Mouse (Mus musculus) v-Abl transformed pro-B cells (cell line): Measurements from ENCODE around the gene Plcb1.

Experiments
- in situ Hi-C, 2 experiments: fragments of 400-800 bp; cut with MboI; formaldehyde crosslinking; loops; one replicate each; pipeline ENCODE4 v1.15.1; 2025; ENCODE audit not compliant: unreplicated experiment in 2 of 2

Plcb1 gene

GRCm38 (mm10) chr2:135488277-135488676 lies 702.4 kb downstream of the Plcb1 start:
- in situ Hi-C loops: no loop called here

- in situ Hi-C loops: no loop called here
Observed at GRCm38 (mm10) chr2:135489127-135489526, 703.3 kb downstream of the Plcb1 start.

GRCm38 (mm10) chr2:135492777-135493176 lies 706.9 kb downstream of the Plcb1 start:
- in situ Hi-C loops: no loop called here

- in situ Hi-C loops: no loop called here
Observed at GRCm38 (mm10) chr2:135496553-135496952, 710.7 kb downstream of the Plcb1 start.

GRCm38 (mm10) chr2:135497251-135497650 lies 711.4 kb downstream of the Plcb1 start:
- in situ Hi-C loops: no loop called here

- in situ Hi-C loops: no loop called here
Observed at GRCm38 (mm10) chr2:135500872-135501271, 715.0 kb downstream of the Plcb1 start.

GRCm38 (mm10) chr2:135503328-135503997 lies 717.6 kb downstream of the Plcb1 start:
- in situ Hi-C loops: no loop called here

- in situ Hi-C loops: no loop called here
Observed at GRCm38 (mm10) chr2:135503998-135504354, 718.1 kb downstream of the Plcb1 start.

- in situ Hi-C loops: no loop called here
Observed at GRCm38 (mm10) chr2:135507111-135507510, 721.2 kb downstream of the Plcb1 start.

- in situ Hi-C loops: no loop called here
Observed at GRCm38 (mm10) chr2:135518956-135519355, 733.1 kb downstream of the Plcb1 start.
